ENCODE assay signal across 16 mouse cellular contexts in genomic region chr11:3588036-3588672, GRCm38 (mm10). TPM values are rescaled to one million over a fixed set of nuclear protein-coding genes. Genes with fewer than 3 reads are reported as not detected.
DNase-seq lines count a peak whose midpoint lies in the region; ATAC-seq and TF ChIP-seq lines count a peak whose summit lies in the region.
"Had no signal": no experiment of that assay in that cellular context is flagged by ENCODE, and none has a peak within 500 bp of the region (broad histone marks: within the 10 kb centered on the region; RNA-seq: fewer than 3 reads in every experiment).

No protein-coding gene starts in this region.

- no peaks in the 10 kb centered on the region for H3K36me3 ChIP-seq in megakaryocyte, embryonic 14.5 days (replicated peaks; ENCODE audit: low read length)
- H3K36me3 ChIP-seq in MEL (ENCODE audit: control insufficient read depth in 1 of 2, insufficient read depth in 2 of 2, low read length in 2 of 2) = peaks cover 0 to 20% of the 10 kb centered on the region in 2 experiments; a peak in 2 of 4 replicates
- H3K36me3 ChIP-seq in heart, embryonic 10.5 days = no peaks in the 10 kb centered on the region
- H3K36me3 ChIP-seq: embryonic facial prominence, embryonic 10.5 days; embryonic facial prominence, embryonic 12.5 days; forebrain, embryonic 15.5 days; G1E had no signal

- peaks cover 8% of the 10 kb centered on the region for H3K27me3 ChIP-seq in megakaryocyte, embryonic 14.5 days (replicated peaks)
- peaks cover 0 to 3% of the 10 kb centered on the region in 2 experiments; a peak in 1 of 4 replicates for H3K27me3 ChIP-seq in MEL (ENCODE audit: control insufficient read depth in 1 of 2, insufficient read depth in 2 of 2, low read length in 2 of 2)
- no peaks in the 10 kb centered on the region for H3K27me3 ChIP-seq in heart, embryonic 10.5 days (ENCODE audit: insufficient read depth, poor library complexity, severe bottlenecking)
- H3K27me3 ChIP-seq: embryonic facial prominence, embryonic 12.5 days; forebrain, embryonic 13.5 days; forebrain, embryonic 15.5 days had no signal

- peaks cover 16% of the 10 kb centered on the region for H3K9me3 ChIP-seq in megakaryocyte, embryonic 14.5 days
- no peaks in the 10 kb centered on the region for H3K9me3 ChIP-seq in MEL (replicated peaks; ENCODE audit: insufficient read depth, low read length)
- no peaks in the 10 kb centered on the region for H3K9me3 ChIP-seq in heart, embryonic 10.5 days
- H3K9me3 ChIP-seq: embryonic facial prominence, embryonic 12.5 days; forebrain, embryonic 13.5 days; forebrain, embryonic 15.5 days; G1E had no signal

- peak overlapping the region; percentile 92 for H3K27ac ChIP-seq in MEL (ENCODE audit: control insufficient read depth, low read depth, low read length)
- no peak overlapping the region for H3K27ac ChIP-seq in heart, embryonic 10.5 days
- H3K27ac ChIP-seq: embryonic facial prominence, embryonic 10.5 days; embryonic facial prominence, embryonic 12.5 days; forebrain, embryonic 13.5 days; forebrain, embryonic 15.5 days had no signal

- WGBS in heart, embryonic 10.5 days = 65% methylated on average over 11 of the region's 11 CpGs

- peak overlapping the region; percentile 41 for H3K9ac ChIP-seq in MEL (ENCODE audit: control insufficient read depth, low read depth, low read length, poor library complexity, severe bottlenecking)
- H3K9ac ChIP-seq: embryonic facial prominence, embryonic 12.5 days; forebrain, embryonic 13.5 days; forebrain, embryonic 15.5 days; forebrain, postnatal 0 days had no signal

- no peak for TF ChIP-seq CTCF in MEL (IDR thresholded peaks at IDR 0.05 in 2 of 3, conservative IDR thresholded peaks at IDR 0.05 in 1 of 3; ENCODE audit: control insufficient read depth in 1 of 3, insufficient read depth in 1 of 3, low read depth in 2 of 3, low read length in 3 of 3, poor library complexity in 1 of 3, severe bottlenecking in 1 of 3)

- TF ChIP-seq EP300 in MEL (IDR thresholded peaks at IDR 0.05; ENCODE audit: low read depth in 1 of 2, low read length in 2 of 2) = peak; percentile 33 to 78; a peak in 3 of 4 replicates

- peaks cover 12% of the 10 kb centered on the region for H3K4me1 ChIP-seq in megakaryocyte, embryonic 14.5 days
- H3K4me1 ChIP-seq in MEL (ENCODE audit: control insufficient read depth in 1 of 2, insufficient read depth in 2 of 2, low read length in 2 of 2) = peaks cover 23 to 41% of the 10 kb centered on the region in 2 experiments; a peak in 3 of 4 replicates
- peaks cover 13% of the 10 kb centered on the region for H3K4me1 ChIP-seq in heart, embryonic 10.5 days
- H3K4me1 ChIP-seq: embryonic facial prominence, embryonic 10.5 days; embryonic facial prominence, embryonic 12.5 days; forebrain, embryonic 13.5 days; forebrain, embryonic 15.5 days had no signal

- no peaks in the 10 kb centered on the region for H3K79me2 ChIP-seq in MEL (ENCODE audit: control insufficient read depth, insufficient read depth, low read length, poor library complexity)

- TF ChIP-seq RAD21 in MEL (IDR thresholded peaks at IDR 0.05; ENCODE audit: low read depth, low read length) = no peak

- H3K4me3 ChIP-seq in megakaryocyte, embryonic 14.5 days (replicated peaks) = peak overlapping the region; percentile 31
- H3K4me3 ChIP-seq in MEL (ENCODE audit: control insufficient read depth in 1 of 2, insufficient read depth in 1 of 2, low read depth in 2 of 2, low read length in 2 of 2) = peak overlapping the region; percentile 10 to 55; a peak in 3 of 4 replicates
- no peak overlapping the region for H3K4me3 ChIP-seq in heart, embryonic 10.5 days
- H3K4me3 ChIP-seq: embryonic facial prominence, embryonic 10.5 days; embryonic facial prominence, embryonic 12.5 days; forebrain, embryonic 13.5 days; forebrain, embryonic 15.5 days had no signal

- peak; percentile 78 for DNase-seq in MEL (ENCODE audit: low read depth, low spot score)
- DNase-seq in heart, embryonic 10.5 days (ENCODE audit: low spot score) = no peak
- no peak for DNase-seq in kidney, postnatal 14 days
- DNase-seq: adrenal gland, adult 2 months; adrenal gland, postnatal 10 days; adrenal gland, postnatal 25 days; cerebellum, adult 11 months; cerebellum, adult 8-10 months; forebrain, postnatal 0 days had no signal

- TF ChIP-seq POLR2A in MEL (IDR thresholded peaks at IDR 0.05; ENCODE audit: control insufficient read depth in 1 of 2, insufficient read depth in 1 of 2, low read depth in 1 of 2, low read length in 2 of 2, poor library complexity in 1 of 2) = 0 out of 4 replicates have a peak, but pooled peaks of 1 of the 2 experiments have one; percentile 18

- no peak for ATAC-seq in megakaryocyte, adult 5-6 weeks (ENCODE audit: poor library complexity, severe bottlenecking)
- ATAC-seq: forebrain, embryonic 13.5 days; forebrain, embryonic 15.5 days; forebrain, postnatal 0 days had no signal

TF ChIP-seq in MEL, 35 proteins besides CTCF, POLR2A, EP300 and RAD21:
- no peak for TF ChIP-seq ZKSCAN1 (IDR thresholded peaks at IDR 0.05; ENCODE audit: low read depth, low read length)
- TF ChIP-seq ZMIZ1 (IDR thresholded peaks at IDR 0.05; ENCODE audit: low read depth, low read length) = no peak
- TF ChIP-seq NELFE (IDR thresholded peaks at IDR 0.05; ENCODE audit: low read depth, low read length) = peak; percentile 47
- no peak for TF ChIP-seq CHD2 (IDR thresholded peaks at IDR 0.05; ENCODE audit: low read length)
- no peak for TF ChIP-seq ELF1 (IDR thresholded peaks at IDR 0.05; ENCODE audit: low read depth, low read length)
- 0 out of 2 replicates have a peak, but pooled peaks have one; percentile 4 for TF ChIP-seq GATA1 (IDR thresholded peaks at IDR 0.05; ENCODE audit: low read depth, low read length)
- no peak for TF ChIP-seq CHD1 (IDR thresholded peaks at IDR 0.05; ENCODE audit: low read depth, low read length)
- TF ChIP-seq BHLHE40 (IDR thresholded peaks at IDR 0.05; ENCODE audit: borderline replicate concordance, low read depth, low read length) = peak; percentile 48; the same call in 1 of the 2 replicates
- TF ChIP-seq USF1 (IDR thresholded peaks at IDR 0.05; ENCODE audit: low read depth, low read length) = peak; percentile 90
- no peak for TF ChIP-seq NRF1 (IDR thresholded peaks at IDR 0.05; ENCODE audit: insufficient read depth, low read depth, low read length, poor library complexity, severe bottlenecking)
- no peak for TF ChIP-seq MAFK (IDR thresholded peaks at IDR 0.05; ENCODE audit: borderline replicate concordance, low read depth, low read length)
- no peak for TF ChIP-seq GABPA (IDR thresholded peaks at IDR 0.05; ENCODE audit: low read depth, low read length)
- peak; percentile 86; the same call in 1 of the 2 replicates for TF ChIP-seq ETS1 (IDR thresholded peaks at IDR 0.05; ENCODE audit: low read depth, low read length)
- no peak for TF ChIP-seq ZC3H11A (IDR thresholded peaks at IDR 0.05; ENCODE audit: low read depth, low read length)
- TF ChIP-seq SIN3A (IDR thresholded peaks at IDR 0.05; ENCODE audit: low read length) = peak; percentile 44; the same call in 1 of the 2 replicates
- no peak for TF ChIP-seq HCFC1 (IDR thresholded peaks at IDR 0.05; ENCODE audit: low read depth, low read length)
- TF ChIP-seq USF2 (IDR thresholded peaks at IDR 0.05; ENCODE audit: borderline replicate concordance in 1 of 2, insufficient read depth in 1 of 2, low read depth in 1 of 2, low read length in 2 of 2) = peak in 1 of 2 experiments; percentile 57; a peak in 1 of 4 replicates
- TF ChIP-seq KAT2A (conservative IDR thresholded peaks at IDR 0.05; ENCODE audit: low read depth, low read length) = peak; percentile 56
- no peak for TF ChIP-seq MYC (IDR thresholded peaks at IDR 0.05; ENCODE audit: low read depth, low read length)
- TF ChIP-seq MAZ (IDR thresholded peaks at IDR 0.05; ENCODE audit: low read depth, low read length) = no peak
- TF ChIP-seq TAL1 (IDR thresholded peaks at IDR 0.05; ENCODE audit: low read length) = no peak
- TF ChIP-seq E2F4 (IDR thresholded peaks at IDR 0.05; ENCODE audit: borderline replicate concordance, low read depth, low read length) = 0 out of 2 replicates have a peak, but pooled peaks have one; percentile 33
- no peak for TF ChIP-seq UBTF (IDR thresholded peaks at IDR 0.05; ENCODE audit: borderline replicate concordance, insufficient read depth, low read depth, low read length)
- no peak for TF ChIP-seq POLR2AphosphoS5 (IDR thresholded peaks at IDR 0.05; ENCODE audit: borderline replicate concordance, low read depth, low read length)
- TF ChIP-seq ZNF384 (IDR thresholded peaks at IDR 0.05; ENCODE audit: low read depth, low read length) = no peak
- TF ChIP-seq TCF12 (IDR thresholded peaks at IDR 0.05; ENCODE audit: low read depth, low read length) = peak; percentile 63; the same call in 1 of the 2 replicates
- no peak for TF ChIP-seq SMC3 (IDR thresholded peaks at IDR 0.05; ENCODE audit: low read depth, low read length)
- TF ChIP-seq MAX (IDR thresholded peaks at IDR 0.05; ENCODE audit: low read length) = peak; percentile 71
- TF ChIP-seq MYB (IDR thresholded peaks at IDR 0.05; ENCODE audit: low read depth, low read length) = peak; percentile 61; the same call in 1 of the 2 replicates
- peak; percentile 63 for TF ChIP-seq RCOR1 (IDR thresholded peaks at IDR 0.05; ENCODE audit: low read depth, low read length)
- peak; percentile 61 for TF ChIP-seq MXI1 (IDR thresholded peaks at IDR 0.05; ENCODE audit: low read depth, low read length)
- no peak; the same call in 1 of the 2 replicates for TF ChIP-seq POLR2AphosphoS2 (IDR thresholded peaks at IDR 0.05; ENCODE audit: low read length)
- no peak; the same call in 1 of the 2 replicates for TF ChIP-seq TBP (IDR thresholded peaks at IDR 0.05; ENCODE audit: low read depth, low read length)
- 0 out of 2 replicates have a peak, but pooled peaks have one; percentile 15 for TF ChIP-seq JUND (IDR thresholded peaks at IDR 0.05; ENCODE audit: low read depth, low read length)
- 0 out of 2 replicates have a peak, but pooled peaks have one; percentile 20 for TF ChIP-seq MEF2A (IDR thresholded peaks at IDR 0.05; ENCODE audit: extremely low read depth, insufficient replicate concordance, low read depth, low read length, poor library complexity, severe bottlenecking)

RNA-seq across cellular contexts. Expression of gene Smtn, which starts 47.7 kb away (rescaled TPM):
- polyA plus RNA-seq in megakaryocyte, embryonic 14.5 days (2012; ENCODE audit: insufficient read depth, low replicate concordance) = 117 and 173 TPM in 2 replicates
- 12.2 and 12.5 TPM in 2 replicates for total RNA-seq in megakaryocyte, adult 5-6 weeks (2015)
- 5.1 and 8.8 TPM in 2 replicates for total RNA-seq in megakaryocyte, adult 5-6 weeks (2017)
- 203 and 204 TPM in 2 replicates for total RNA-seq in MEL (2012; rRNA removed)
- 100 to 1,000 TPM in 1 of 2 experiments, not detected in 1; 370 TPM for polyA plus RNA-seq in MEL (2012; ENCODE audit: insufficient read depth in 1 of 2, insufficient read length in 2 of 2, low read depth in 1 of 2, low replicate concordance in 2 of 2, missing spikeins in 1 of 2)
- 69.5 and 91.2 TPM in 2 replicates for polyA plus RNA-seq in heart, embryonic 10.5 days (2016; fragmentation: Nextera tagmentation; extraction: Ambion mirVana)
- total RNA-seq: G1E had no signal
- polyA plus RNA-seq: G1E had no signal
